Mouse (Mus musculus) yolk sac, embryonic 10.5 days (tissue): Measurements from ENCODE around the gene Tnni1.

Source experiments
- DNase-seq: peaks from one replicate; pipeline ENCODE4 v3.0.0-alpha.2; 2017; ENCODE audit warnings: low spot score

Gene Tnni1

DNA sequence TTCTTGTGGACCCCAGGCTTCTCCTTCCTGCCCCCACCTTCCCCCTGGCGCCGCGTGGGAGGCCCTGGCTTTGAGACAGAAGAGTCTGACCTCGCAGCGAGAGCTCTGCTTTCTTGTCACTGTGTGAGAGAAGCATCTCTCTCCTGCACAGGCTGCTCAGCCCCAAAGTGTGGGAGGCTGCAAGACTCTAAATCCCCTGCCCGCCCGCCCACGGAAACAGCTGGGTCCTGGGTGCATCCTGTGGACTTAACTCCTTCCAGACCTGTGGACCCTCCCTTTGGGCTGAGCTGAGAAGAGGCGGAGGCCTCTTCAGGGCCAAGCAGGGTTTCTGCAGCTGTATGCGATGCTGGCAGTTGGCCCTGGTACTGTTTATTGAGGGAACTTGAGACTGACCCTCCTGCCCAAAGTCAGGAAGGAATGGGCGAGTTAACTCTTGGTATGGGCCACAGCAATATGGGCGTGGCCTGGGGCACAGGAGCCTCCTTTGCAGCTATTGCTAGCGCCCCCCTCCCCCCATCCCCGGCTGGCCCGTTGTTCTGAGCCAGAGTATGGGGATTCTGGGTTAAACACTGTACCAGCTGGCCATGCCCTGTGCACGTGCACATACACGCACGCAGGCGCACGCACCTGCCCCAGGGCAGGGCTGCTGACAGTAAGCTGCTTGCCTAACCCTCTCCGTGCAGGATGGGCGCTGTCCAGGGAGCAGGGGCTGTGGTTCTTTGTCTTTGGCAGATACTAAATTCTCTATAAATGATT is at the start of gene Tnni1:
Gene Tnni1, plus strand, starts transcription at position 655 of the 756 bp plus-strand sequence.
- DNase-seq = no peak

- no peak for DNase-seq
Measured at GRCm38 (mm10) chr1:135729821-135730220, 49.4 kb upstream of the Tnni1 start.

DNA sequence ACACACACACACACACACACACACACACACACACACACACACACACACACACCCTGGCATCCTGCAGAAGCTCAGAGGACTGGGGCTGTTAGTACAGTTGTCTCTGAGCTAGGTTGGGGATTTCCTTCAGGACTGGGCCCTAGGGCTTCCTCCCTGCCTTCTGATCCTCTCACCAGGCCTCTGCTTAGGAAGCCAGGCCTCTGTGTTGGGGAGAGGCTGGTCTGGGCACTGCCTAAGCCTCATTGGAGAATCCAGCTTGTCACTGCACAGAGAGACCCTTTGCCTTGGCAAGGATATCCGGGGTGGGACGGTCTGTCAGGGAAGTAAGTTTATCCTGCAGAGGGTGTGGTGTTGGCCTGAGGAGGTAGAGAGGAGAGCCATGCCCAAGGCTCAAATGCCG is 48.9 kb upstream of the Tnni1 start:
- DNase-seq = no peak

DNA sequence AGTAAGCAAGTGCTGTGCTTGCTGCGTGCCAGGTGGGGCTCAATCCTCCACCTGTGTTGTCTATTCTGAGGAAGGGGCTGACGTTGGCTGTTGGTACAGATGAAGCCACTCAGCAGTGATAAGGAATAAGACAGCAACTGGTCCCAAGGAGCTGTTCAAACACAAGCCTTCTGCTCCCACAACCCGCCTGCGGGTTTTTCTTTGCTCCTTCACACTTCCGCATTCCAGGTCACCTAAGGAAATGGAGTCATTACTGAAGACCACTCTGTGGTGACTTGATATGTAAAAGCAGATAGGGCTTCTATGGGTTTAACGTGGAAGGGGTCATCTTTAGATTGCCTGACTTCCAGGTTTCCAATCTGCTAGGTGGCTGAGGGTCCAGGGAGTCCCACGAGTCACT is 47.8 kb upstream of the Tnni1 start:
- DNase-seq = peak; percentile 35

- peak; percentile 82 for DNase-seq
Measured at GRCm38 (mm10) chr1:135731897-135732684, 47.1 kb upstream of the Tnni1 start.

DNA sequence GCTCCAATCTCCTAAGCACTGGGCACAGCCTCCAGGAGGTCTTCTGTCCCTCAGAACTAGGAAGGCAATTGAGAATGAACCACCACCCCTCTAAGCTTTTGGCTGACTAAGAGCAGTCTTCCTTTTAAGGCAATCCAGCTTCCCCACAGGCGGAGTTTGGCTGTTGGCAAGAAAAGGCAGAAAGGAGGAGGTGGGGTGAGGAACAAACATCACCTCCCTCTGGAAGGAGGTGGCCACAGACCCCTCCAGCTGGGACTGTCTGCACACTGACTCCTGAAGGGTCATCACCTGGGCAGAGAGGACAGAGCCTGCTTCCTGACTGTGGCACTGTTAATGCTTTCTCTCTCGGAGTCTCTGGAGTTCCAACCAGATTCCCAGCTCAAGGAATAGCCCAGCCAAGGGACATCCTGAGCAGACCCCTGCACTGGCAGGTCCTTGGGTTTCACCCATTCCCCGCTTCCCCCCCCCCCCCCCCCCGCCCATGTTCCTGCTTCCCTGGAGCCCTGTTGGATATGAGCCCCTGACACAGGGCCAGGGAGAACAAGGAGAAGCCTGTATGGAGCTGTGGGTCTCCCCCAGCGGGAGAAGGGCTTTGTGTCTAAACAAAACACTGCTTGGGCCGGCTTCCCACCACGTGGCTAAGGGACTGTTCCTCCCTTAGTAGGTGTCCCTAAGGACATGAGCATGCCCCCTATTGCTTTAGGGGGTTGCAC is 44.9 kb upstream of the Tnni1 start:
- DNase-seq = no peak

- DNase-seq = no peak
Measured at GRCm38 (mm10) chr1:135735460-135735859, 43.8 kb upstream of the Tnni1 start.

DNA sequence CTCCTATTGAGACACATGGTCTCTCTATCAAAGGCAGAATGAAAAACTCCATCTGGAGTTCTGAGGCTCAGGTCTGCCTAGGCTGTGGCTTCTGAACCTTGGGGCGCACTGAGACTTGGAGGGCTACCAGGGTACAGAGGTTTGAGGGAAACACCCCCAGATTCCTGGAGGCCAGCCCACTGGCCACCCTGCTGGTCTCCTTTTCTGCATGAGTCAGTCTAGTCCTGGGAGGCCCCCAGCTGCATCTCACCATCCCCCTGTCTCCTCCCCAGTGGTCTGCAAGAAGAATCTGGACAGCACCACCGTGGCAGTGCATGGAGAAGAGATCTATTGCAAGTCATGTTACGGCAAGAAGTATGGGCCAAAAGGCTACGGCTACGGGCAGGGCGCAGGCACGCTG is 34.2 kb upstream of the Tnni1 start:
- DNase-seq = no peak

- DNase-seq = no peak
Measured at GRCm38 (mm10) chr1:135746248-135746647, 33.0 kb upstream of the Tnni1 start.

GRCm38 (mm10) chr1:135752737-135753348 is 26.4 kb upstream of the Tnni1 start:
- peak; percentile 90 for DNase-seq

- DNase-seq = no peak
Measured at GRCm38 (mm10) chr1:135755287-135755686, 23.9 kb upstream of the Tnni1 start.

- no peak for DNase-seq
Measured at GRCm38 (mm10) chr1:135755913-135756312, 23.3 kb upstream of the Tnni1 start.

DNA sequence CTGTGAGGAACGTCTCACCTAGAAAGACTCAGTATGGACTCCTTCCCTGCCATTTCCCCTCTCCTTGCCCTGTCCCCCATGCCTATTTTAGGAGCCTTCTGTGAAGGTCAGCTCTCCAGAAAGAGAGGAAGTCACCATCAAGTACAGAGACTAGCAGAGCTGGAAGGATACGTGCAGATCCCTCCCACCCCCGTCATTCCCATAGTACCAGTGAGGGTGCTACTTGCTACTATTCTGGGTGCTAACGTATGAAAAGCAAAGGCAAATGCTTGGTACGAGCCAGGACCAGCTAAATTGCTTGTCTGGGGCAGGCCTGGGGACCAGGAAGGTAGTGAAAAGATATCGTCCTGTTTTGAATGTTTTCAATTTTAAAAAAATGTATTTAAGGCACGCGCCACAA is 21.9 kb upstream of the Tnni1 start:
- no peak for DNase-seq

- no peak for DNase-seq
Measured at GRCm38 (mm10) chr1:135759685-135760084, 19.5 kb upstream of the Tnni1 start.

- no peak for DNase-seq
Measured at GRCm38 (mm10) chr1:135760216-135760615, 19.0 kb upstream of the Tnni1 start.

- no peak for DNase-seq
Measured at GRCm38 (mm10) chr1:135761728-135762127, 17.5 kb upstream of the Tnni1 start.

DNA sequence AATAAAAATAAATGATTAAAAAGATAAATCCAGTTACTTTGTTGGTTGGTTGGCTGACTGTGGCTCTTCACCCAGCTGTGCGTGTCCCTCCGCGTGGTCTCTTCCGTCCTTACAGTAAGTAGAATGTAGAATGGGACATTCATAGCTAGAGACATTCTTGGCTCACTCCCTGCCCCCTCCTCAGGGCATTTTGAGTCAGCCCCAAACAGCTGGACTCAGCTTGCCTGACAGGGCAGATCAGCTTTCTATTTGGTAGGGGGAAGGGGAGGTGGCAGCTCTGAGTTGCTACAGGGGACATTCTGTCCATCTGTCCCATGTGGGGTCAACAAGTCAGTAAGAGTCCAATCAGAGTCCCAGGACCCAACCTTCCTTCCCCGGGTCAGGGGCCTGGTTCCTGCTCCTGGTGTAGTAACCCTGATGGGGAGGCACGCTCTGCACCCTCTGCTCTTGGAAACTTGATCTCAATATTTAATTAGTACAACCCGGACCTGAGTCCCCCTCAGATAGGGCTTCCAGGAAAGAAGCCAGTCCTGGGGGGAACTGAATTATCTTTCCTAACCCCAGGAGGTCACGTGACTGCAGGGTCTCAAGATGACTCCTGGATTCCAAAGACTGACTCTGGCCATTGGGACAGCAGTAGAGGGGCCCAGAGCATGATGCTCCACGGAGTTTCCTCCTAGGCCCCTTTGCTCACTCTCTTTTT is 15.6 kb upstream of the Tnni1 start:
- DNase-seq = no peak

DNA sequence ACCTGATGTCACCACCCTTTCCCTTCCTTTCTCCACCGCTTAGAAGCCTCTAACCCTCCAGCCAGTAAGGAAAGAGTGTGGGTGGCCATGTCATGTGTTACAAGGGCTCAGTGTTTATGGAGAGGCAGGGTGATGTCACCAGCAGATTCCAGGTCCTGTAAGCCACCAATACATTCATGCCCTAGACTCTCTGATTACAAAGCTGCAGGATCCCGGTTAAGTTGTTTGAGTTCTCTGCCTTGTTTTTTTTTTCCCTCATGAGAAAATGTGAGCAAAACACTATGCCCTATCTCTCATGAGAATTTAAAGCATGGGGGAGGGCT is 15.1 kb upstream of the Tnni1 start:
- no peak for DNase-seq

DNA sequence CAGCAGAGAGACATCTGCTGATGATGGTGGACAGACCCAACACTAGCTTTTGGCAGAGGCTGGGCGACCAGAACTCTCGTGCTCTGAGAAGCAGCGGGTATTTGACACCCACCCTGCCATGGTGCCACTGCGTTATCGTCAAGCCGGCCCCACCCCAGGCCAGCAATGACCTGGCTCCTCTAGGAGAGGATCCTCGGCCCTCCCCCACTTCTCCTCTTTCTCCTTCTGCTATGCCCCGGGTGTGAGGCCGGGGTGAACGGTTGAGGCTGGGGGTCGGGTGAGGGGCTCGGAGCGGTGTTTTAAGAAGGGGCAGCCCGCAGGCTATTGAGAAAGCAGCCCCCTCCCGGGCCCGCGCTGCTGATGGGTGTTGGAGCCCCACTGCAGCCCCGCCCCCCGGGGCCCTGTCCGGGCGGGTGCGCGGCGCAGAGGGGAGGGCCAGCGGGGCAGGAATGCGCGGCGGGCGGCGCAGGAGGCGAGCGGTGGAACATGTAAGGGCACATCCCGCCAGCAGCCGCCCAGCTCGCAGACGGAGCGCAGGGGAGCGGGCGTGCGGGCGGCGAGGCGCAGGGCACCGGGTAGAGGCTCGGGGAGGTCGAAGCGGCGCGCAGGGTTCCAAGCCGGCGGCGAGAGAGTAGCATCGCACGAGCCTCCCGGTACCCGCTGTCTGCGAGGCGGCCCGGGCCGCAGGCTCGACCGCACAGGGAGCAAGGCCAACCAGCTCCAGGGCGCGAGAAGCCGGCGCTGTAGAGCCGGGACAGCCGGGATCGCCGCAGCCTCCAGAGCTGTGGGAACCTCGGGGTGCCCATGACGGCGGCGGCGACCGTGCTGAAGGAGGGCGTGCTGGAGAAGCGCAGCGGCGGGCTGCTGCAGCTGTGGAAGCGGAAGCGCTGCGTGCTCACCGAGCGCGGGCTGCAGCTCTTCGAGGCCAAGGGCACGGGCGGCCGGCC is 13.3 kb upstream of the Tnni1 start, which contains the start of gene Phlda3:
Gene Phlda3, plus strand, starts transcription at position 475 of the 947 bp plus-strand sequence.
- peak; percentile 82 for DNase-seq

DNA sequence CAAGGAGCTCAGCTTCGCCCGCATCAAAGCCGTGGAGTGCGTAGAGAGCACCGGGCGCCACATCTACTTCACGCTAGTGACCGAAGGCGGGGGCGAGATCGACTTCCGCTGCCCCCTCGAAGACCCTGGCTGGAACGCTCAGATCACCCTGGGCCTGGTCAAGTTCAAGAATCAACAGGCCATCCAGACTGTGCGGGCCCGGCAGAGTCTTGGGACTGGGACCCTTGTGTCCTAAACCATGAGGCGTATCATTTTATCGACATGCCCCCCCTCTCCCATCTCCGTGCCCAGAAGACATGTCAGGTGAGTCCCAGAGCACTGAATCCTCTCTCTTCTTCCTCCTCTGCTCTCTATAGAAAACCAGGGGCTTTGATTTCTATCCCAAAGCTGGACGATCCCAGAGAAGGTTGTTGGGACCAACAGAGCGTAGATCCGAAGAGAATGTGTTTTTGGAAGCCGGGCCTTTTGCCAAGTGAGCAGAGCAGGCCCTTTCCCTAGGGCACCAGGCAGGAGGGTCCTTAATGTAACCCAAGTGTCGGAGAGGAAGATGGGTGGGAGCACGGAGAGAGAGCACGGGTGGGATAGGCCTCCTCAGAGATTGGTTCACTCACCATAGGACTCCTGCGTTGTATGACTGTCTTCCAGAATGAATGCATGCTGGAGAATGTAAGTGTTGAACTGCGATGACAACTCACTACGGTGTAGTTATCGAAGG is 12.5 kb upstream of the Tnni1 start:
- DNase-seq = no peak
